Mouse (Mus musculus) induced T-regulatory cell, adult 2 months (primary cell): ENCODE data around the gene Nudt7.

Source experiments
- DNase-seq: peaks from one replicate; pipeline ENCODE4 v3.0.0-alpha.2; 2012; ENCODE audit warnings: low read depth

Gene Nudt7

GRCm38 (mm10) chr8:114143645-114144290 lies 10.4 kb downstream of the Nudt7 start:
- DNase-seq: no peak

- DNase-seq: no peak
These were observed 20.1 kb downstream of the Nudt7 start for GRCm38 (mm10) chr8:114153311-114154045.

GRCm38 (mm10) chr8:114158586-114158985 lies 25.2 kb downstream of the Nudt7 start:
- DNase-seq: no peak

- no peak for DNase-seq
These were observed 26.3 kb downstream of the Nudt7 start for GRCm38 (mm10) chr8:114159666-114160065.

GRCm38 (mm10) chr8:114163871-114164270 lies 30.5 kb downstream of the Nudt7 start:
- no peak for DNase-seq

- DNase-seq: no peak
These were observed 31.2 kb downstream of the Nudt7 start for GRCm38 (mm10) chr8:114164444-114165096.

GRCm38 (mm10) chr8:114165741-114166140 lies 32.4 kb downstream of the Nudt7 start:
- DNase-seq: no peak

GRCm38 (mm10) chr8:114176721-114177120 lies 43.4 kb downstream of the Nudt7 start:
- DNase-seq: peak; percentile 4

- DNase-seq: no peak
These were observed 60.0 kb downstream of the Nudt7 start for GRCm38 (mm10) chr8:114193334-114193733.

- no peak for DNase-seq
These were observed 65.6 kb downstream of the Nudt7 start for GRCm38 (mm10) chr8:114198990-114199389.
